Mouse (Mus musculus): ENCODE measurements around the gene Fam102b. TPM values are rescaled to one million over a fixed set of nuclear protein-coding genes. Genes with fewer than 3 reads are reported as not detected.

Gene Fam102b
- polyA plus RNA-seq, 1 experiment from 2014 or later = 4.4 TPM

- Histone ChIP-seq H3K9me3 (replicated peaks) (no peaks in the 10 kb centered on the region), H3K36me3 (peaks cover 23% of the 10 kb centered on the region), H3K27ac (no peak overlapping the region), H3K27me3 (ENCODE audit: low read depth, poor library complexity, severe bottlenecking) (no peaks in the 10 kb centered on the region), H3K4me3 (no peak overlapping the region), H3K4me1 (no peaks in the 10 kb centered on the region)
- DNase-seq (ENCODE audit: low spot score) = no peak
- 92% methylated on average over 13 of the region's 13 CpGs for WGBS
Measured at GRCm38 (mm10) chr3:108973980-108974660, 53.3 kb downstream of the Fam102b start.

GRCm38 (mm10) chr3:108966051-108966450 is 61.4 kb downstream of the Fam102b start:
- Histone ChIP-seq H3K27ac (no peak overlapping the region), H3K27me3 (ENCODE audit: low read depth, poor library complexity, severe bottlenecking) (no peaks in the 10 kb centered on the region), H3K4me3 (no peak overlapping the region), H3K9me3 (replicated peaks) (no peaks in the 10 kb centered on the region), H3K36me3 (0 out of 2 replicates have a peak, but pooled peaks cover 4% of the 10 kb centered on the region), H3K4me1 (peaks cover 8% of the 10 kb centered on the region; the same call in 1 of the 2 replicates)
- WGBS = 97% methylated on average over 3 of the region's 3 CpGs
- DNase-seq (ENCODE audit: low spot score) = no peak

GRCm38 (mm10) chr3:108964361-108965044 is 62.9 kb downstream of the Fam102b start:
- 81% methylated on average over 7 of the region's 7 CpGs for WGBS
- Histone ChIP-seq H3K27ac (no peak overlapping the region), H3K4me3 (no peak overlapping the region), H3K9me3 (replicated peaks) (no peaks in the 10 kb centered on the region), H3K4me1 (peaks cover 9% of the 10 kb centered on the region; the same call in 1 of the 2 replicates), H3K36me3 (no peaks in the 10 kb centered on the region), H3K27me3 (ENCODE audit: low read depth, poor library complexity, severe bottlenecking) (no peaks in the 10 kb centered on the region)
- no peak for DNase-seq (ENCODE audit: low spot score)

- 86% methylated on average over 3 of the region's 3 CpGs for WGBS
- Histone ChIP-seq H3K36me3 (no peaks in the 10 kb centered on the region), H3K27ac (no peak overlapping the region), H3K4me3 (no peak overlapping the region), H3K4me1 (peaks cover 9% of the 10 kb centered on the region; the same call in 1 of the 2 replicates), H3K27me3 (ENCODE audit: low read depth, poor library complexity, severe bottlenecking) (no peaks in the 10 kb centered on the region), H3K9me3 (replicated peaks) (no peaks in the 10 kb centered on the region)
- no peak for DNase-seq (ENCODE audit: low spot score)
Measured at GRCm38 (mm10) chr3:108963776-108964175, 63.6 kb downstream of the Fam102b start.

- 91% methylated on average over 3 of the region's 3 CpGs for WGBS
- H3K4me1 ChIP-seq = peaks cover 9% of the 10 kb centered on the region; the same call in 1 of the 2 replicates
- H3K9me3 ChIP-seq (replicated peaks) = no peaks in the 10 kb centered on the region
- no peak overlapping the region for H3K4me3 ChIP-seq
- no peaks in the 10 kb centered on the region for H3K36me3 ChIP-seq
- no peak overlapping the region for H3K27ac ChIP-seq
- H3K27me3 ChIP-seq (ENCODE audit: low read depth, poor library complexity, severe bottlenecking) = no peaks in the 10 kb centered on the region
- DNase-seq (ENCODE audit: low spot score) = no peak
Measured at GRCm38 (mm10) chr3:108963278-108963677, 64.1 kb downstream of the Fam102b start.

GRCm38 (mm10) chr3:108961655-108962054 is 65.8 kb downstream of the Fam102b start:
- 64% methylated on average over 6 of the region's 6 CpGs for WGBS
- Histone ChIP-seq H3K4me3 (no peak overlapping the region), H3K9me3 (replicated peaks) (no peaks in the 10 kb centered on the region), H3K27me3 (ENCODE audit: low read depth, poor library complexity, severe bottlenecking) (no peaks in the 10 kb centered on the region), H3K27ac (no peak overlapping the region), H3K4me1 (peaks cover 9% of the 10 kb centered on the region; the same call in 1 of the 2 replicates), H3K36me3 (no peaks in the 10 kb centered on the region)
- no peak for DNase-seq (ENCODE audit: low spot score)

GRCm38 (mm10) chr3:108961226-108961625 is 66.2 kb downstream of the Fam102b start:
- 69% methylated on average over 7 of the region's 7 CpGs for WGBS
- peak; percentile 35 for DNase-seq (ENCODE audit: low spot score)

GRCm38 (mm10) chr3:108959680-108960295 is 67.6 kb downstream of the Fam102b start:
- no peaks in the 10 kb centered on the region for H3K36me3 ChIP-seq
- H3K27me3 ChIP-seq (ENCODE audit: low read depth, poor library complexity, severe bottlenecking) = no peaks in the 10 kb centered on the region
- 73% methylated on average over 13 of the region's 13 CpGs for WGBS
- peaks cover 9% of the 10 kb centered on the region; the same call in 1 of the 2 replicates for H3K4me1 ChIP-seq
- H3K4me3 ChIP-seq = no peak overlapping the region
- no peak for DNase-seq (ENCODE audit: low spot score)
- no peak overlapping the region for H3K27ac ChIP-seq
- H3K9me3 ChIP-seq (replicated peaks) = no peaks in the 10 kb centered on the region

More at GRCm38 (mm10) chr3:108961226-108961625, 66.2 kb downstream of the Fam102b start:
- no peak overlapping the region for H3K4me3 ChIP-seq
- no peaks in the 10 kb centered on the region for H3K9me3 ChIP-seq (replicated peaks)
- H3K27me3 ChIP-seq (ENCODE audit: low read depth, poor library complexity, severe bottlenecking) = no peaks in the 10 kb centered on the region
- H3K4me1 ChIP-seq = peaks cover 9% of the 10 kb centered on the region; the same call in 1 of the 2 replicates
- H3K36me3 ChIP-seq = no peaks in the 10 kb centered on the region
- no peak overlapping the region for H3K27ac ChIP-seq

- Histone ChIP-seq H3K36me3 (no peaks in the 10 kb centered on the region), H3K4me3 (no peak overlapping the region), H3K9me3 (replicated peaks) (no peaks in the 10 kb centered on the region), H3K27ac (no peak overlapping the region), H3K27me3 (ENCODE audit: low read depth, poor library complexity, severe bottlenecking) (no peaks in the 10 kb centered on the region), H3K4me1 (peaks cover 9% of the 10 kb centered on the region; the same call in 1 of the 2 replicates)
- no peak for DNase-seq (ENCODE audit: low spot score)
Measured at GRCm38 (mm10) chr3:108957976-108958375, 69.4 kb downstream of the Fam102b start.

- DNase-seq (ENCODE audit: low spot score) = no peak
- Histone ChIP-seq H3K4me1 (peaks cover 7% of the 10 kb centered on the region), H3K27me3 (ENCODE audit: low read depth, poor library complexity, severe bottlenecking) (0 out of 2 replicates have a peak, but pooled peaks cover 6% of the 10 kb centered on the region), H3K27ac (no peak overlapping the region), H3K36me3 (no peaks in the 10 kb centered on the region), H3K9me3 (replicated peaks) (no peaks in the 10 kb centered on the region), H3K4me3 (no peak overlapping the region)
- WGBS = 87% methylated on average over 10 of the region's 10 CpGs
Measured at GRCm38 (mm10) chr3:108940996-108941395, 86.4 kb downstream of the Fam102b start.

- WGBS = 61% methylated on average over 56 of the region's 59 CpGs
- no peaks in the 10 kb centered on the region for H3K9me3 ChIP-seq (replicated peaks)
- peak within 1 kb of the TSS; percentile 56 for H3K27ac ChIP-seq
- H3K4me1 ChIP-seq = peaks cover 7% of the 10 kb centered on the region
- 0 out of 2 replicates have a peak, but pooled peaks cover 6% of the 10 kb centered on the region for H3K27me3 ChIP-seq (ENCODE audit: low read depth, poor library complexity, severe bottlenecking)
- no peaks in the 10 kb centered on the region for H3K36me3 ChIP-seq
- DNase-seq (ENCODE audit: low spot score) = peak; percentile 63
- H3K4me3 ChIP-seq = peak within 1 kb of the TSS; percentile 40
Measured at GRCm38 (mm10) chr3:108940001-108940633, 87.3 kb downstream of the Fam102b start, which contains the start of gene Gm9857. Gene Gm9857, minus strand, starts transcription at chr3:108940445.

GRCm38 (mm10) chr3:108939573-108939972 is 87.8 kb downstream of the Fam102b start, which contains the start of gene Henmt1:
Gene Henmt1, plus strand, starts transcription at chr3:108939873.
- Histone ChIP-seq H3K4me3 (peak within 1 kb of the TSS; percentile 40), H3K9me3 (replicated peaks) (no peaks in the 10 kb centered on the region), H3K27me3 (ENCODE audit: low read depth, poor library complexity, severe bottlenecking) (0 out of 2 replicates have a peak, but pooled peaks cover 6% of the 10 kb centered on the region), H3K27ac (peak within 1 kb of the TSS; percentile 56), H3K4me1 (peaks cover 7% of the 10 kb centered on the region), H3K36me3 (no peaks in the 10 kb centered on the region)
- WGBS = 87% methylated on average over 5 of the region's 5 CpGs
- DNase-seq (ENCODE audit: low spot score) = no peak
